ENCODE assay signal across 17 mouse cellular contexts in the genomic region with DNA sequence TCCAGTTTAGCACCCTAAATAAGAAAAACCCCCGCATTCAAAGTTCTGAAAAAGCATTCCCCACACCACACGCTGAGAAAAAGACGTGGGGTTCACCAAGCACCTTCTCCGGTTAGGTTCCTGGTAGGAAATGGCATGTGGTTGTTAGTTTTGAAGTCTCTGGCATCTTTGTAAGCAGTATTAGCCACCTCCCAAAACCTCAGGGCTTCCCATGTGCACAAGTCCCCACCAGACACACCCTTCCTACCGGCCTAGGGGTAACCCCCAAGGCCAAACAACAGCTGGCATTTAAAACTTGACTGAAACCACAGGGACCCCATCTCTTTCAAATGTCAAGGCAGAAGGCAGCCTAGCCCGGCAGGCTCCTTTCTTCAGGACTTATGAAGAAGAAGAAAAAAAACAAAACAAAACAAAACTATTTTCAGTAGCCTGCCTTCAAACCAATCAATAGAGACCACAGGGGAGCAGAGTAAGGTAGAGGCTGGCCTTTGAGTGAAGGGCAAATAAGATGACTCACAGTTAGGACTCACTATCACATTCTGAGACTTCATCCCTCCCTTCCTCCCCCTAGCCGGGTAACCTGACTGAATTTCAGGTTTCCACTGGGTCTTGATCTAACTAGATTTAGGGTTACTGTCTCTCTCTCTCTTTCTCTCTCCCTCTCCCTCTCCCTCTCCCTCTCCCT.
DNase-seq lines count a peak whose midpoint lies in the region; ATAC-seq and TF ChIP-seq lines count a peak whose summit lies in the region.
"Had no signal": no experiment of that assay in that cellular context is flagged by ENCODE, and none has a peak within 500 bp of the region (broad histone marks: within the 10 kb centered on the region; RNA-seq: fewer than 3 reads in every experiment).

No protein-coding gene starts in this region.

- H3K9ac ChIP-seq in hindbrain, embryonic 12.5 days: no peak overlapping the region
- no peak overlapping the region for H3K9ac ChIP-seq in ES-Bruce4 (ENCODE audit: low read depth, poor library complexity, severe bottlenecking)
- H3K9ac ChIP-seq: limb, embryonic 13.5 days; midbrain, embryonic 12.5 days; neural tube, embryonic 13.5 days; stomach, embryonic 15.5 days had no signal

- 22% methylated on average over 7 of the region's 7 CpGs for WGBS in hindbrain, embryonic 10.5 days
- WGBS in hindbrain, embryonic 12.5 days: 18% methylated on average over 7 of the region's 7 CpGs

- peak overlapping the region; percentile 31; the same call in 1 of the 2 replicates for H3K27ac ChIP-seq in hindbrain, embryonic 10.5 days
- H3K27ac ChIP-seq in hindbrain, embryonic 12.5 days: no peak overlapping the region
- H3K27ac ChIP-seq in ES-Bruce4 (ENCODE audit: insufficient read depth, low read length): peak overlapping the region; percentile 93
- H3K27ac ChIP-seq: limb, embryonic 13.5 days; neural tube, embryonic 13.5 days; stomach, embryonic 15.5 days had no signal

- H3K4me3 ChIP-seq in hindbrain, embryonic 10.5 days: no peak overlapping the region
- no peak overlapping the region for H3K4me3 ChIP-seq in hindbrain, embryonic 12.5 days
- no peak overlapping the region for H3K4me3 ChIP-seq in ES-Bruce4 (ENCODE audit: low read depth, low read length)
- H3K4me3 ChIP-seq: limb, embryonic 13.5 days; neural tube, embryonic 13.5 days; stomach, embryonic 15.5 days had no signal

- DNase-seq in hindbrain, embryonic 10.5 days (ENCODE audit: low spot score): no peak
- DNase-seq in thymus, postnatal 10 days (ENCODE audit: low spot score in 2 of 2): peak; percentile 20 to 31
- DNase-seq in layer of hippocampus, postnatal 10 days (ENCODE audit: low spot score in 2 of 2): no peak
- no peak for DNase-seq in lung, postnatal 10 days
- no peak for DNase-seq in cerebellum, adult 18-20 months
- DNase-seq: cerebellum, adult 8-10 months; heart, adult 18-20 months; heart, postnatal 4 days; kidney, adult 8-10 months; lung, adult 18-20 months had no signal

- ATAC-seq in hindbrain, embryonic 12.5 days (ENCODE audit: low FRiP score): no peak
- ATAC-seq in inflammation-experienced regulatory T-cells, adult 6 months: peak; percentile 79

- no peak for TF ChIP-seq CTCF in ES-Bruce4 (IDR thresholded peaks at IDR 0.05; ENCODE audit: low read depth, low read length)

- H3K4me1 ChIP-seq in hindbrain, embryonic 10.5 days (replicated peaks): peaks cover 50% of the 10 kb centered on the region
- peaks cover 27% of the 10 kb centered on the region for H3K4me1 ChIP-seq in hindbrain, embryonic 12.5 days
- peaks cover 3% of the 10 kb centered on the region for H3K4me1 ChIP-seq in ES-Bruce4 (ENCODE audit: control insufficient read depth, insufficient read depth, low read length)

- H3K27me3 ChIP-seq in hindbrain, embryonic 10.5 days (ENCODE audit: insufficient read depth, poor library complexity, severe bottlenecking): no peaks in the 10 kb centered on the region
- no peaks in the 10 kb centered on the region for H3K27me3 ChIP-seq in hindbrain, embryonic 12.5 days
- H3K27me3 ChIP-seq in ES-Bruce4 (ENCODE audit: control insufficient read depth, insufficient read depth, low read length, poor library complexity, severe bottlenecking): no peaks in the 10 kb centered on the region
- H3K27me3 ChIP-seq: limb, embryonic 13.5 days; midbrain, embryonic 12.5 days; neural tube, embryonic 13.5 days; stomach, embryonic 15.5 days had no signal

- H3K36me3 ChIP-seq in hindbrain, embryonic 10.5 days: peaks cover 3% of the 10 kb centered on the region; the same call in 1 of the 2 replicates
- H3K36me3 ChIP-seq in hindbrain, embryonic 12.5 days: no peaks in the 10 kb centered on the region
- H3K36me3 ChIP-seq in ES-Bruce4 (ENCODE audit: control insufficient read depth, insufficient read depth, low read length, poor library complexity, severe bottlenecking): no peaks in the 10 kb centered on the region
- H3K36me3 ChIP-seq: limb, embryonic 13.5 days; midbrain, embryonic 12.5 days; neural tube, embryonic 13.5 days; stomach, embryonic 15.5 days had no signal

- no peaks in the 10 kb centered on the region for H3K9me3 ChIP-seq in hindbrain, embryonic 10.5 days
- H3K9me3 ChIP-seq in hindbrain, embryonic 12.5 days (replicated peaks): no peaks in the 10 kb centered on the region
- no peaks in the 10 kb centered on the region for H3K9me3 ChIP-seq in ES-Bruce4 (replicated peaks; ENCODE audit: control insufficient read depth, insufficient read depth, low read length, poor library complexity, severe bottlenecking)
- H3K9me3 ChIP-seq: limb, embryonic 13.5 days; midbrain, embryonic 12.5 days; neural tube, embryonic 13.5 days; stomach, embryonic 15.5 days had no signal

- TF ChIP-seq EP300 in ES-Bruce4 (IDR thresholded peaks at IDR 0.05; ENCODE audit: insufficient read depth, low read depth, low read length): peak; percentile 63; the same call in 1 of the 2 replicates

- H3K4me2 ChIP-seq in hindbrain, embryonic 12.5 days (replicated peaks): no peak overlapping the region

- TF ChIP-seq POLR2A in ES-Bruce4 (IDR thresholded peaks at IDR 0.05; ENCODE audit: insufficient read depth, low read length): no peak

Comparison
In these comparisons a context has a peak if more than half of its experiments do, and no peak if none do; other contexts are left out.
1. DNase-seq: peak in thymus, postnatal 10 days (2 of 2); none in hindbrain, embryonic 10.5 days (single experiment), layer of hippocampus, postnatal 10 days (0 of 2), lung, postnatal 10 days (single experiment) and cerebellum, adult 18-20 months (0 of 2).